Mouse (Mus musculus) forebrain, embryonic 16.5 days (tissue): ENCODE results near the gene Agap3. TPM values are rescaled to one million over a fixed set of nuclear protein-coding genes. Genes with fewer than 3 reads are reported as not detected.
A peak's percentile ranks its signal among the peaks of the same experiment; 100 is the strongest.

ENCODE experiments used
- ATAC-seq: fragments of 200-750 bp; cut with Nextera tagmentation; 2 replicates; pipeline ENCODE4 v1.8.0; 2017; ENCODE audit warnings: mild to moderate bottlenecking, moderate library complexity
- H3K27ac ChIP-seq: fragments of 300-500 bp; sonication (generic); 2 replicates; pipeline ENCODE4 v1.5.1; 2014; ENCODE audit warnings: low read length, control low read depth
- H3K27me3 ChIP-seq: fragments of 300-500 bp; sonication (generic); replicated peaks from 2 replicates; pipeline ENCODE4 v1.6.1; 2014; ENCODE audit warnings: low read length; ENCODE audit not compliant: control insufficient read depth, insufficient read depth
- H3K36me3 ChIP-seq: fragments of 300-500 bp; sonication (generic); 2 replicates; pipeline ENCODE4 v1.6.1; 2014; ENCODE audit not compliant: control insufficient read depth, insufficient read depth
- H3K4me1 ChIP-seq: fragments of 300-500 bp; sonication (generic); replicated peaks from 2 replicates; pipeline ENCODE4 v1.6.1; 2014; ENCODE audit warnings: low read length; ENCODE audit not compliant: control insufficient read depth, insufficient read depth
- H3K4me2 ChIP-seq: fragments of 300-500 bp; sonication (generic); 2 replicates; pipeline ENCODE4 v1.6.1; 2014; ENCODE audit warnings: mild to moderate bottlenecking, low read length, control low read depth
- H3K4me3 ChIP-seq: fragments of 300-500 bp; sonication (generic); replicated peaks from 2 replicates; pipeline ENCODE4 v1.5.1; 2014; ENCODE audit warnings: mild to moderate bottlenecking, low read length, control low read depth
- H3K9ac ChIP-seq: fragments of 300-500 bp; sonication (generic); replicated peaks from 2 replicates; pipeline ENCODE4 v1.6.1; 2014; ENCODE audit warnings: low read depth, low read length, control low read depth
- H3K9me3 ChIP-seq: fragments of 300-500 bp; sonication (generic); 2 replicates; pipeline ENCODE4 v1.6.1; 2016; ENCODE audit warnings: low read length; ENCODE audit not compliant: control insufficient read depth
- WGBS: fragments of 180-500 bp; shearing (Covaris S2); extraction: QIAGEN DNeasy Blood & Tissue Kit; methylation state at CpG from one replicate; pipeline ENCODE4 v1.1.7; 2014; 5-methylcytosine and 5-hydroxymethylcytosine counted together
- polyA plus RNA-seq: library from polyadenylated mRNA; unstranded; fragments of >200 nt; fragmentation: Nextera tagmentation; extraction: Ambion mirVana; gene quantifications from 2 replicates; pipeline ENCODE4 v1.2.1, GENCODE M21; 2015

The Agap3 gene
- polyA plus RNA-seq, 1 experiment from 2014 or later = 58.6 TPM

DNA sequence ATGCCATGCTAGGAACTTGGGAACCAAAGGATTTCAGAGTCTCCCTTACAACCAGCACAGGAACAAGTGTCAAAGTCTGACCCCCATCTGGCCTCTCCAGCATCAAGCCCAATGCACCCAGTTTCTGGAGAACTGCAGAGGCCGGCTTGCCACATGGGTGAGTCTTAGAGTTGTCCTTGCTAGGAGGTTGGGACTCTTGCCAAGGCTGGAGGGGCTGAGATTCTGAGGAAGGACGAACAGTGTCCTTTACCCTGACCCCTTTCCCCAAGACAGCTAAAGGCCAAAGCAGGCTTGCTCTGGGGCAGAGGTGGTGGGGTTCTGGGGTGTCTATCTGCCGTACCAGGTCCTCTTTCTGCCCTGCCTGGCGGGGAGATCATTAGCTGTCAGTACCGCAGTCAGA, 84.5 kb downstream of the Agap3 start:
- H3K36me3 ChIP-seq = no peaks in the 10 kb centered on the region
- H3K27me3 ChIP-seq = no peaks in the 10 kb centered on the region
- no peak for ATAC-seq
- H3K27ac ChIP-seq = no peak overlapping the region
- no peak overlapping the region for H3K4me3 ChIP-seq
- 32% methylated on average over 5 of the region's 5 CpGs for WGBS
- H3K4me2 ChIP-seq = no peak overlapping the region
- H3K9me3 ChIP-seq = no peaks in the 10 kb centered on the region
- H3K4me1 ChIP-seq = 0 out of 2 replicates have a peak, but pooled peaks cover 2% of the 10 kb centered on the region
- H3K9ac ChIP-seq = no peak overlapping the region

DNA sequence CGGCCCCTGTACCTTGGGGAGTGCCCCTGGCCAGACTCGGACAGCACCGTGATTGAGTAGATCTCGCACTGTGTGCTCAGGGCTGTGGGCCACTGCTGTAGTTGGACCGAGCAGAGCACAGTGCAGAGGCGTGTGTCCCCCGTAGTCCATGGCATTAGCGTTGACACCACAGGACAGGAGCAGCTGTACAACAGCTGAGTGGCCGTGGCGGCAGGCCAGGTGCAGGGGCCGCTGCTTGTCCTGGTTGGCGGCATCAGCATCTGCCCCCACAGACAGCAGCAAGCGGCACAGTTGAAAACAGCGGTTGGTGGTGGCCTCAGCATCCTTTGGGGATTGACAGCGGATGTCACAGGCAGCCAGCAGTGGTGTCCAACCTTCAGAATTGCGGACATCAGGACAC, 85.6 kb downstream of the Agap3 start:
- Histone ChIP-seq H3K9me3 (no peaks in the 10 kb centered on the region), H3K9ac (no peak overlapping the region), H3K27ac (no peak overlapping the region), H3K4me3 (no peak overlapping the region), H3K4me1 (0 out of 2 replicates have a peak, but pooled peaks cover 2% of the 10 kb centered on the region), H3K27me3 (no peaks in the 10 kb centered on the region), H3K4me2 (no peak overlapping the region), H3K36me3 (no peaks in the 10 kb centered on the region)
- ATAC-seq = no peak
- 64% methylated on average over 16 of the region's 16 CpGs for WGBS

DNA sequence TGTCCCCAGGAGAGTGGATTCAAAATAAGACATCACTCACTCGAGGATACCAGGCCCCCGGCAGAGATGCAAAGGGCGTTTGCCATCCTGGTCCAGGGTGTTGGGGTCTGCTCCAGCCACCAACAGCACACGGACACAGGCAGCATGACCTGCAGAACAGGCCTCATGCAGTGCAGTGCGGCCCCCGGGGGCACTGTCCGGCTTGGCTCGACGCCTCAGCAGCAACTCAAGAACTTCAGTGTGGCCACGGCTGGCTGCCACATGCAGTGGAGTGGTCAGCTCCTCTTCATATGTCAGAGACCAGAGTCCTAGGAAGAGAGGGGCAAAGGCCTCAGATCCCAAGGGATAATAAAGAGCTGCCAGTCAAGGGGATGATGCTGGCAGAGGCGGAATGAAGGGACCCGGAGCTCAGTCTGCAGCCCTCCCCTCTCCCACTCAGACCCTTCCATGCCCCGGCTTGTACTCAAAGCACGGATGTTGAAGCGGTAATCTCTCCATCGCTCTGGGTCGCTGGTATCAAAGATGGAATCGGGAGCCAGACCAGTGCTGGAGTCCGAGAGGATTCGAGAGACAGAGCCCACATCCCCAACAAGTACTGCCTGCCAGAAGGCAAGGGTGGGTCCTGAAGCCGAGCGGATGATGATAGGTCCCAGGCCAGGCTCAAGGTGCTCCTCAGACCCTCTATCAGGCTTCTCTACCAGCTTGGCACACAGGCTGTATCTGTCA, 87.8 kb downstream of the Agap3 start:
- Histone ChIP-seq H3K9me3 (no peaks in the 10 kb centered on the region), H3K9ac (no peak overlapping the region), H3K4me2 (no peak overlapping the region), H3K27me3 (no peaks in the 10 kb centered on the region), H3K27ac (no peak overlapping the region), H3K4me3 (no peak overlapping the region), H3K4me1 (0 out of 2 replicates have a peak, but pooled peaks cover 2% of the 10 kb centered on the region), H3K36me3 (no peaks in the 10 kb centered on the region)
- ATAC-seq = no peak
- WGBS = 84% methylated on average over 22 of the region's 22 CpGs

DNA sequence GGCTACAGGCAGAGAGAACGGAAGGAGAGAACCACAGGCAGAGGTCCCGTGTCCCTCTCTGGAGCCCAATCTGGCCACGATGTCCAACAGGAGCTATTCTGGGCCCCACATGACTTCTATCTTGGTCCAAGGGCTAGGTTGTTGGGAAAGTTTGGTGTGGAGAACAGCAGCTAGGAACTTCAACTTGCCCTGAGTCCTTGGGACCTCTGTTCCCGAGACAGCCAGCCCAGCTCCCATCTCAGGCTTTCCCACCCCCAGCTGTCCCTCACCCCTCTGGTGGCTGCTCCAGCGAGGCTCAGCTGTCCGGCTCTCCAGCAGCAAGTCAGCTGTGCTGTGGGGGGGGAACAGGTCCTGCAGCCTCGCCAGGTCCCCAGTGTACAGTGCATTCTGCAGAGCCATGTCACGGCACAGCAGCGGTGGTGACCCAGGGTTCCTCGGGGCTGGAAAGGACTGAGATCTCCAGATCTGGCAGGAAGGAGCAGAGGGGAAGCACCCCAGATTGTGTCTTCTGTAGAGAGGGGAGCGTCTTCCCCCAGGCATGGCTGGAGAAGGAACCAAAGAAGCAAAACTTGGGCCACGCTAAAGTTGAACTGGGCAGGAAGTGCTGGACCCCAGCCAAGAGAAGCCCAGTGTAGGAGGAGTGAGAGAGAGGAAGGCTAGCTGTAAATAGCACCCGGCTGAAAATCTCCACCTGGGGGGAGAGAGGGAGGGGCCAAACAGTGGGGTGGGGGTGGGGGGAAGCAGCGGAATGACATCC, 88.6 kb downstream of the Agap3 start, which contains the start of gene Asb10:
Gene Asb10 (minus strand): TSS at position 592 of the 757 bp plus-strand sequence.
- H3K27me3 ChIP-seq = no peaks in the 10 kb centered on the region
- H3K4me3 ChIP-seq = no peak within 1 kb of the TSS
- no peak for ATAC-seq
- WGBS = 54% methylated on average over 14 of the region's 14 CpGs
- H3K9me3 ChIP-seq = no peaks in the 10 kb centered on the region
- H3K9ac ChIP-seq = no peak within 1 kb of the TSS
- no peak within 1 kb of the TSS for H3K27ac ChIP-seq
- H3K36me3 ChIP-seq = no peaks in the 10 kb centered on the region
- H3K4me2 ChIP-seq = no peak within 1 kb of the TSS
- 0 out of 2 replicates have a peak, but pooled peaks cover 2% of the 10 kb centered on the region for H3K4me1 ChIP-seq

DNA sequence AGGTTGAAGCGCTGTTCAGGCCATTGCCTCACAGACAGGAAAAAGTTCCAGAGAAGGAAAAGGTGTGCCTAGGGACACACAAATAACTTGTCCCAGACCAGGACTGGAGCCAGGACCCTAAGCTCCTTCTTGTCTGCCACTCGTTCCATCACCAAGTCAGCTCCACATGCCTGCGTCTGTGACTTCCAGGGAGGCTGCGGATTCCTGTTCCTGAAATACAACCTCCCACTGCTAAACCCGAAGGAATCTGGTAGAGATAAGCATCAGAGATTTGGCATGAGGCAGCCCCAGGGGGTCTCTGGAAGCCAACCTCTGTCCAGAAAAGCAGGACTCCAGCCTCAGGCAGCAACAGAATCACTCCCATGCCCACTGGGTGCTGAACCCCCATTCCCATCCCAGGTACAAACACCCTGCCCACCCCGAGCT, 89.2 kb downstream of the Agap3 start:
- Histone ChIP-seq H3K4me2 (no peak overlapping the region), H3K27me3 (no peaks in the 10 kb centered on the region), H3K4me3 (no peak overlapping the region), H3K4me1 (0 out of 2 replicates have a peak, but pooled peaks cover 2% of the 10 kb centered on the region), H3K36me3 (no peaks in the 10 kb centered on the region), H3K9ac (no peak overlapping the region), H3K27ac (no peak overlapping the region), H3K9me3 (no peaks in the 10 kb centered on the region)
- ATAC-seq = no peak
- WGBS = 47% methylated on average over 6 of the region's 6 CpGs

DNA sequence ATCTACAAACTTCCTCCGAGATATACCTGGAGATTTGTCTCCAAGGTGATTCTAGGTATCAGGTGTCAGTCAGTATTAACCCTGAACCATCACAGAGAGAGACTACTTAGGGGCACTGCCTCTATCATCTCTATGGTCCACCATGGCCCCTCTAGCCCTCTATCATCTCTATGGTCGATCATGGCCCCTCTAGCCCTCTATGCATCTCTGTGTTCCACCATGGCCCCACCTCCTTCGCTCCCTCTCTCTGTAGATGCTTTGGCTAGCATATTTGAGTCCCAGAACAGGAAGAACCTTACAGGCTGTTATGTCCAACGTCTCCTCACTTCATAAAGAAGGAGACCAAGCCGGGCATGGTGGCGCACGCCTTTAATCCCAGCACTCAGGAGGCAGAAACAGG, 90.7 kb downstream of the Agap3 start:
- no peaks in the 10 kb centered on the region for H3K27me3 ChIP-seq
- WGBS = 85% methylated on average over 7 of the region's 7 CpGs
- H3K4me1 ChIP-seq = no peaks in the 10 kb centered on the region
- H3K9me3 ChIP-seq = no peaks in the 10 kb centered on the region
- no peak overlapping the region for H3K9ac ChIP-seq
- no peak overlapping the region for H3K4me3 ChIP-seq
- no peak for ATAC-seq
- H3K36me3 ChIP-seq = no peaks in the 10 kb centered on the region
- H3K4me2 ChIP-seq = no peak overlapping the region
- H3K27ac ChIP-seq = no peak overlapping the region

DNA sequence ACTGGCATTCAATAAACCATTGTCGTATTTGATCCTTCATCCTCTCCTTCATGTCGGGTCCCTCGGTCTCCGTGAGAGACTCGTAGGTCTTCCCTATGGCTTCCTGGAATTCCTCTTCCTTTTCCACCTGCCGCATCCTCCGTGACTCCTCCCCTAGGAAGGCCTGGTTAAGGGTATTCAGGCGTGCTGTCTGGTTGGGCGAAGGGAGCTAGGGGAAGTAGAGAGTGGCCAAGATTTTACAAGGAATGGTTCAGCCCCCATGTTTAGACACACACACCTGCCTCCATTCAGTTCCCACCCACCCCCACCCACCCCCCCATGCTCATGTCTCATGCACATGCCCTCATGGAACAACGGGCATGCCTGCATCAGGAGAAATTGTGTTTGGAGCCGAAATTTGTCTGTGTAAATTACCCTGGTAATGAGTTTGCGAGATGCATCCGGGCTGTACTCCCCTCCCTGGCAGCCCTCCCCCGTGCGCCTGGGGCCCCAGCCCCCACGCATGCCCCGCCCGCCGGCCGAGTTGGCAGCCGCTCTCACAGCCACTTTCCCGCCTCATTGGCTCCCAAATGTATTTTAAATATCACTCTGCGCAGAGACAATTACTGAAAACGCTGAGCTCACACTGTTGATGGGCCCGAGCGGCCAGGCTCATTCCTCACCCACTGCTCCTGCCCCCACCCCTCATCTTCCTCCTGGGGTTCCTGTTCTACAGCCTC, 98.8 kb downstream of the Agap3 start:
- Histone ChIP-seq H3K9ac (peak overlapping the region; percentile 44), H3K4me1 (peaks cover 14% of the 10 kb centered on the region), H3K36me3 (no peaks in the 10 kb centered on the region), H3K27ac (peak overlapping the region; percentile 66), H3K9me3 (no peaks in the 10 kb centered on the region), H3K4me3 (peak overlapping the region; percentile 15), H3K27me3 (no peaks in the 10 kb centered on the region), H3K4me2 (peak overlapping the region; percentile 50)
- WGBS = 13% methylated on average over 26 of the region's 26 CpGs
- ATAC-seq = peak; percentile 91

DNA sequence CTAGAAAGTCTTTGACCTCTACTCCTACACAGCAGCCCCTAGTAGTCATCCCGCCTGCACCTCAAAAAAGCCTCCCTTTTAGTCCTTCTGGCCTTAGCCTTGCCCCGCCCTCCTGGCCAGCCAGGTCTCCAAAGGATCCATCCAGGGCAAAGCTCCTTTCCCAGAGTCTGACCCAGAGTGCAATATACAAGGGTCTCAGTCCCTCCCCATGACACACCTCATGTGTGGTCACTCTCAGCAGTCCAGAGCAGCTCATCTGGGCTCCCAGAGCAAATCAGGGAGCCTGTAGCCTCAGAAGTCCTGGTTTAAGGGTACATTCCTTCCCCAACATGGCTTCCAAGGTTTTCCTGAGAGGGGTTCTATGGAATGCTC, 99.3 kb downstream of the Agap3 start:
- H3K27ac ChIP-seq = peak overlapping the region; percentile 42
- no peaks in the 10 kb centered on the region for H3K9me3 ChIP-seq
- H3K4me3 ChIP-seq = peak overlapping the region; percentile 15
- H3K4me2 ChIP-seq = peak overlapping the region; percentile 50
- no peaks in the 10 kb centered on the region for H3K36me3 ChIP-seq
- no peak; the same call in 1 of the 2 replicates for ATAC-seq
- H3K27me3 ChIP-seq = no peaks in the 10 kb centered on the region
- 48% methylated on average over 2 of the region's 2 CpGs for WGBS
- peaks cover 14% of the 10 kb centered on the region for H3K4me1 ChIP-seq
- peak overlapping the region; percentile 44 for H3K9ac ChIP-seq
